Mouse (Mus musculus) neural tube, embryonic 14.5 days (tissue): ENCODE measurements around the gene Ralgps1. TPM values are rescaled to one million over a fixed set of nuclear protein-coding genes. Genes with fewer than 3 reads are reported as not detected.

ENCODE experiments used
- ATAC-seq: fragments of 200-750 bp; cut with Nextera tagmentation; 2 replicates; pipeline ENCODE4 v1.8.0; 2017; ENCODE audit warnings: low read depth, mild to moderate bottlenecking, moderate TSS enrichment, moderate library complexity
- H3K27ac ChIP-seq: fragments of 300-500 bp; sonication (generic); 2 replicates; pipeline ENCODE4 v1.5.1; 2014; ENCODE audit warnings: low read depth, mild to moderate bottlenecking, control low read depth, low read length, moderate library complexity, mixed read lengths
- H3K27me3 ChIP-seq: fragments of 300-500 bp; sonication (generic); 2 replicates; pipeline ENCODE4 v1.6.1; 2014; ENCODE audit warnings: low read length; ENCODE audit not compliant: control insufficient read depth, insufficient read depth
- H3K36me3 ChIP-seq: fragments of 300-500 bp; sonication (generic); 2 replicates; pipeline ENCODE4 v1.6.1; 2014; ENCODE audit warnings: low read length, mixed read lengths; ENCODE audit not compliant: control insufficient read depth, insufficient read depth
- H3K4me1 ChIP-seq: fragments of 300-500 bp; sonication (generic); 2 replicates; pipeline ENCODE4 v1.6.1; 2014; ENCODE audit warnings: low read length; ENCODE audit not compliant: control insufficient read depth, insufficient read depth
- H3K4me2 ChIP-seq: fragments of 300-500 bp; sonication (generic); 2 replicates; pipeline ENCODE4 v1.6.1; 2014; ENCODE audit warnings: mild to moderate bottlenecking, low read depth, low read length, control low read depth
- H3K4me3 ChIP-seq: fragments of 300-500 bp; sonication (generic); 2 replicates; pipeline ENCODE4 v1.5.1; 2014; ENCODE audit warnings: low read depth, low read length, control low read depth, mixed read lengths
- H3K9ac ChIP-seq: fragments of 300-500 bp; sonication (generic); replicated peaks from 2 replicates; pipeline ENCODE4 v1.6.1; 2014; ENCODE audit warnings: low read depth, mild to moderate bottlenecking, control low read depth, low read length, mixed read lengths
- H3K9me3 ChIP-seq: fragments of 300-500 bp; sonication (generic); 2 replicates; pipeline ENCODE4 v1.6.1; 2016; ENCODE audit warnings: low read length; ENCODE audit not compliant: control insufficient read depth
- WGBS: fragments of 180-500 bp; shearing (Covaris S2); extraction: QIAGEN DNeasy Blood & Tissue Kit; methylation state at CpG from one replicate; pipeline ENCODE4 v1.1.7; 2014; 5-methylcytosine and 5-hydroxymethylcytosine counted together
- polyA plus RNA-seq: library from polyadenylated mRNA; unstranded; fragments of >200 nt; fragmentation: Nextera tagmentation; extraction: Ambion mirVana; gene quantifications from 2 replicates; pipeline ENCODE4 v1.2.1, GENCODE M21; 2014

Gene Ralgps1
- polyA plus RNA-seq, 1 experiment from 2014 or later: 67.3 TPM

DNA sequence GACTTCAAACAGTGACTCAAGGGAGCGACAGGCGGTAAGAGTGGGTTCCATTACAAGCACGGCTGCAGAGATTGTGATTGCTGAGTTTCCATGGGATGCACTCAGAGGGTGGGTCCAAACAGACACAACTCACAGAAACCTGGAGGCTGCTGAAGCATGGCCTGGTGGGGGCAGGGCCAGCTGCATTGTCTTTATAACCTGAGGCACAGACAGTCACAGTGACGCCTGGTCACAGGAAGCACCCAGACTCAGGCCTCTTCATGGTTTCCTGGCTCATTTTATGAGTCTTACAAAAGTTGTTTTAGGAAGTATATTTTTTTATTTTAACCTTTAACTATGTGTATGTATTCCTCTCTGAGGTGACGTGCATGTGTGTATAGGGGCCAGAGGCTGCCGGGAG, 201.8 kb downstream of the Ralgps1 start:
- WGBS: 73% methylated on average over 6 of the region's 6 CpGs

GRCm38 (mm10) chr2:33167060-33167459, 204.2 kb downstream of the Ralgps1 start:
- H3K4me3 ChIP-seq: no peak overlapping the region
- WGBS: 88% methylated on average over 3 of the region's 3 CpGs

More for the DNA sequence above, 201.8 kb downstream of the Ralgps1 start:
- no peak overlapping the region for H3K27ac ChIP-seq
- no peaks in the 10 kb centered on the region for H3K9me3 ChIP-seq
- no peaks in the 10 kb centered on the region for H3K27me3 ChIP-seq
- H3K4me3 ChIP-seq: no peak overlapping the region
- no peak overlapping the region for H3K9ac ChIP-seq
- H3K36me3 ChIP-seq: peaks cover 19% of the 10 kb centered on the region
- H3K4me2 ChIP-seq: no peak overlapping the region
- H3K4me1 ChIP-seq: no peaks in the 10 kb centered on the region
- no peak for ATAC-seq

DNA sequence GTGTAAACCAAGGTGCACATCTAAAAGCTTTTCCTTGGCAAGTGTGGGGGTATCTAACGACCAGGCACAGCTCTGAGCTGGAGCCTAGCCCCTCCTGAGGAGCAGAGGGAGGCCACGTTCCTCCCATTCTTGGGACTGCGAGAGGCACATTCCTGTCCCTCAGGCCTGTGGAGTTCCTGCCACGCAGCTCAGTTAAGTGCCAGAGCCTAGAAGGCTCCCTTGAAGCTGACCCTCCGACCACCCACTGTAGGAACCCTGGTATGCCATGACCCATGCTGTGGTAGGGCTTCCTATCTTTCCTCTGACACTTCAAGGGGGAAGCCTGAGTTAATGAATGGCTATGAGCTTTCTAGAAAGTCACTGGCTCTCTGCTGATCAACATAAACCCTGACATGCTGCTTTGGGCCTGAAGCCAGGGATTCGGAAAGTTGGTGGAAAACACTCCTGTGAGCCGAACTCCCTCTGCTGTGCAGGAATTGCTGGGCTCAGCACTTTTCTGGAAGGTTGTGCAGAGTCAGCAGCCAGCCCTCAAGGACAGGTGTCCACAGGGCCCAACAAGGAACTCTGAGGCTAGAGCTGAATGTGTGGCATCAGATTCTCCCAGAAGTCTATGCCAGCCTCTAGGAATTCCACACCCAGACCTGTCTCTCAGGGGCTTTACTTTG, 205.4 kb downstream of the Ralgps1 start:
- Histone ChIP-seq H3K27ac (no peak overlapping the region), H3K36me3 (peaks cover 16% of the 10 kb centered on the region; the same call in 1 of the 2 replicates), H3K4me1 (no peaks in the 10 kb centered on the region), H3K9me3 (no peaks in the 10 kb centered on the region), H3K4me2 (no peak overlapping the region), H3K27me3 (no peaks in the 10 kb centered on the region), H3K4me3 (no peak overlapping the region), H3K9ac (no peak overlapping the region)
- 59% methylated on average over 7 of the region's 7 CpGs for WGBS
- no peak for ATAC-seq

More at GRCm38 (mm10) chr2:33167060-33167459, 204.2 kb downstream of the Ralgps1 start:
- no peaks in the 10 kb centered on the region for H3K4me1 ChIP-seq
- H3K27me3 ChIP-seq: no peaks in the 10 kb centered on the region
- no peak overlapping the region for H3K27ac ChIP-seq
- H3K9ac ChIP-seq: no peak overlapping the region
- no peak for ATAC-seq
- H3K36me3 ChIP-seq: peaks cover 19% of the 10 kb centered on the region
- H3K4me2 ChIP-seq: no peak overlapping the region
- no peaks in the 10 kb centered on the region for H3K9me3 ChIP-seq

- no peak overlapping the region for H3K9ac ChIP-seq
- H3K27ac ChIP-seq: no peak overlapping the region
- no peak for ATAC-seq
- WGBS: 86% methylated on average over 4 of the region's 4 CpGs
- H3K9me3 ChIP-seq: no peaks in the 10 kb centered on the region
- peaks cover 16% of the 10 kb centered on the region; the same call in 1 of the 2 replicates for H3K36me3 ChIP-seq
- no peak overlapping the region for H3K4me3 ChIP-seq
- no peaks in the 10 kb centered on the region for H3K4me1 ChIP-seq
- H3K4me2 ChIP-seq: no peak overlapping the region
- no peaks in the 10 kb centered on the region for H3K27me3 ChIP-seq
Observed at GRCm38 (mm10) chr2:33165229-33165628, 206.1 kb downstream of the Ralgps1 start.

GRCm38 (mm10) chr2:33164646-33165045, 206.6 kb downstream of the Ralgps1 start:
- Histone ChIP-seq H3K9me3 (no peaks in the 10 kb centered on the region), H3K4me2 (no peak overlapping the region), H3K36me3 (peaks cover 16% of the 10 kb centered on the region; the same call in 1 of the 2 replicates), H3K4me3 (no peak overlapping the region), H3K27ac (no peak overlapping the region), H3K27me3 (no peaks in the 10 kb centered on the region), H3K9ac (no peak overlapping the region), H3K4me1 (no peaks in the 10 kb centered on the region)
- ATAC-seq: no peak
- WGBS: 55% methylated on average over 3 of the region's 3 CpGs

DNA sequence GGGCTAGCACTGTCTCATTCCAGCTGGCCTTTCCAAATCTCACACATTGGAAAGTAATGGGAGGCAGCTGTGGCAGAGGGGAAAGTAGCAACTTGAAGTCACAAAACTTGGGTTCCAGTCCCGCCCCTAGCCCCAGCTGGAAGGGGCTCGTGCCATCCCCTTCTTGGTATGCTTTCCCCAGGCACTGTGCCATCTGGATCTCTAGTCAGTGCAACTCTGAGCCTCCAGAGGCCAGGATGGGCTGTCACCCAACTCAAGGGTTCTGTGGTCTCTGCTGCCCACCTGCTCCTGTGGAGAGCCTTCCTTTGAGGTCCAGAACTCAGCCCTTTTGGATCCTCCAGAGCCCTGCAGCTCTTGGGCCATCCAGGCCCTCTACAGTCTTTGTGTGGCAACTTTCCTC, 209.2 kb downstream of the Ralgps1 start:
- Histone ChIP-seq H3K9ac (no peak overlapping the region), H3K4me3 (no peak overlapping the region), H3K4me2 (no peak overlapping the region), H3K4me1 (no peaks in the 10 kb centered on the region), H3K9me3 (no peaks in the 10 kb centered on the region), H3K36me3 (peaks cover 17% of the 10 kb centered on the region), H3K27me3 (no peaks in the 10 kb centered on the region), H3K27ac (no peak overlapping the region)
- WGBS: 94% methylated on average over 2 of the region's 2 CpGs
- no peak for ATAC-seq

DNA sequence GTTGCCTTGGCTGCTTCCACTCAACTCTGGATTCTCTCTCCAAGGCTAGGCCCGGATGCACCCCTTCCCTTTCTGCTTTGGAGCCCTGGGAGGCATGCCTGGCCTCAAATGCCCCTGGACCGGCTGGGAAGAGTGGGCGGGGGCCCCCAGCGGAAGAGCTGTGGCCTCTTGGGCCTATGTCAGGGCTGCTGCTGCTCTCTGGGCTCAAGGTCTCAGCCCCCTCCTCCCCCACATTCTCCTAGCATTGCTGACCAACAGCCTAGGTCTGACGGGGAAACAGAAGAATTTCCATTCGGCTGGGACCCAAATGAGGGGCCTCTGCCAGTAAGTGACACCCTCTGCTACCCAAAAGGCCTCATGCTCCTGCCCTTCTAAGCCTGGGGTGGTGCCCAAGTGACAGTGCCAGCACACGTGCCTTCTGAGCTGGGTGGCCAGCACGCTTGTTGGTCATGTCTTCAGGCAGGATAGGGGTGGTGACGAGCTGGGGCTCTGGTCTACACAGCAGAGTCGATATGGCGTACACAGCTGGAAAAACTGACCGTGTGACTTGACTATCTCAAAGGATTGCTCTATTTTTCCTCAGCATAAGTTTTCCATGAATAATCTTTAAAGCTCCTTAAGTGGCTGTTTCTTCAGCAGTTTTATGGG, 210.8 kb downstream of the Ralgps1 start:
- ATAC-seq: no peak

GRCm38 (mm10) chr2:33159593-33159992, 211.7 kb downstream of the Ralgps1 start:
- no peak overlapping the region for H3K27ac ChIP-seq
- peaks cover 17% of the 10 kb centered on the region for H3K36me3 ChIP-seq
- H3K9me3 ChIP-seq: no peaks in the 10 kb centered on the region
- no peak for ATAC-seq
- no peak overlapping the region for H3K4me2 ChIP-seq
- H3K27me3 ChIP-seq: no peaks in the 10 kb centered on the region
- no peak overlapping the region for H3K9ac ChIP-seq
- H3K4me1 ChIP-seq: no peaks in the 10 kb centered on the region
- 91% methylated on average over 7 of the region's 7 CpGs for WGBS
- H3K4me3 ChIP-seq: no peak overlapping the region

More for the DNA sequence above, 210.8 kb downstream of the Ralgps1 start:
- Histone ChIP-seq H3K9me3 (no peaks in the 10 kb centered on the region), H3K4me1 (no peaks in the 10 kb centered on the region), H3K4me3 (no peak overlapping the region), H3K36me3 (peaks cover 17% of the 10 kb centered on the region), H3K4me2 (no peak overlapping the region), H3K9ac (no peak overlapping the region), H3K27ac (no peak overlapping the region), H3K27me3 (no peaks in the 10 kb centered on the region)
- 82% methylated on average over 12 of the region's 12 CpGs for WGBS

- Histone ChIP-seq H3K9me3 (no peaks in the 10 kb centered on the region), H3K36me3 (peaks cover 17% of the 10 kb centered on the region), H3K4me1 (no peaks in the 10 kb centered on the region), H3K27ac (no peak overlapping the region), H3K9ac (no peak overlapping the region), H3K4me2 (no peak overlapping the region), H3K27me3 (no peaks in the 10 kb centered on the region), H3K4me3 (no peak overlapping the region)
- WGBS: 94% methylated on average over 6 of the region's 6 CpGs
- ATAC-seq: no peak
Observed at GRCm38 (mm10) chr2:33158895-33159294, 212.4 kb downstream of the Ralgps1 start.
